Mouse (Mus musculus): ENCODE measurements at regions not wholly inside any gene's neighbourhood (a gene's known extent, or its start where the extent isn't known, plus 50 kb on each side); places are given as distances from the start of the nearest gene placed in this dataset.
A peak's percentile ranks its signal among the peaks of the same experiment; 100 is the strongest.

DNA sequence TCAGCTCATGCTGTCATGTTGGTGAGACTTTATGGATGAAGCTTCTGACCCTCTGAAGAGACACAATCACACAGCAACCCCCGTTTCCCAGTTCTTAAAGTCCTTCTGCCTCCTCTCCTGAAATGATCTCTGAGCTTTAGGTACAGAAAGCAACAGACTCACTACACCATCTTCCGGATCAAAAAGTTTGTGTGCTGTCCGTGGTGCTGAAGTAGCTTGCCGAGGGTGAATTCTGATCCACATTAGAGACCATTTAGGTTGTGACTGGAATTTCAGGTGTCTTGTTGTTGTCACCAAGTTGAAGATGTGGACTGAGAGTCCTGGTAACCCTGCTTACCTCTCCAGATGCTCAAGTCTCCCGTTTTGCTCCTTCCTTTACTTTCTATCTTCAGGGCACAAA, 375.2 kb downstream of the Shisa9 start:
- Histone ChIP-seq H3K9ac (replicated peaks) (no peak overlapping the region), H3K4me3 (ENCODE audit: insufficient read depth in 1 of 2, low read depth in 2 of 2, low read length in 2 of 2) (no peak overlapping the region), H3K4me2 (ENCODE audit: low read depth) (no peak overlapping the region), H3K27me3 (ENCODE audit: control insufficient read depth, insufficient read depth, low read length) (no peaks in the 10 kb centered on the region), H3K9me3 (ENCODE audit: control insufficient read depth, low read length) (no peaks in the 10 kb centered on the region), H3K36me3 (replicated peaks; ENCODE audit: control insufficient read depth, insufficient read depth, low read depth) (no peaks in the 10 kb centered on the region), H3K27ac (no peak overlapping the region), H3K4me1 (replicated peaks; ENCODE audit: control insufficient read depth in 2 of 2, insufficient read depth in 2 of 2, low read length in 1 of 2) (no peaks in the 10 kb centered on the region)
- no peak for ATAC-seq (ENCODE audit: insufficient read depth)
- DNase-seq (ENCODE audit: low read depth in 3 of 3, low spot score in 3 of 3) = peak in 2 of 3 experiments; percentile 1 to 6
- TF ChIP-seq CTCF (IDR thresholded peaks at IDR 0.05; ENCODE audit: low read depth) (no peak), EP300 (IDR thresholded peaks at IDR 0.05; ENCODE audit: low read depth) (no peak)
- WGBS (ENCODE audit: insufficient replicate concordance) = 11% methylated on average over 5 of the region's 5 CpGs

- DNase-seq (ENCODE audit: low read depth in 3 of 3, low spot score in 3 of 3) (no peak), ATAC-seq (ENCODE audit: insufficient read depth) (no peak)
- no peaks in the 10 kb centered on the region for H3K9me3 ChIP-seq (ENCODE audit: control insufficient read depth, low read length)
- WGBS (ENCODE audit: insufficient replicate concordance) = 60% methylated on average over 4 of the region's 4 CpGs
- no peaks in the 10 kb centered on the region for H3K27me3 ChIP-seq (ENCODE audit: control insufficient read depth, insufficient read depth, low read length)
- no peak overlapping the region for H3K4me3 ChIP-seq (ENCODE audit: insufficient read depth in 1 of 2, low read depth in 2 of 2, low read length in 2 of 2)
- H3K9ac ChIP-seq (replicated peaks) = no peak overlapping the region
- no peak overlapping the region for H3K4me2 ChIP-seq (ENCODE audit: low read depth)
- H3K36me3 ChIP-seq (replicated peaks; ENCODE audit: control insufficient read depth, insufficient read depth, low read depth) = no peaks in the 10 kb centered on the region
- H3K27ac ChIP-seq = no peak overlapping the region
- no peaks in the 10 kb centered on the region for H3K4me1 ChIP-seq (replicated peaks; ENCODE audit: control insufficient read depth in 2 of 2, insufficient read depth in 2 of 2, low read length in 1 of 2)
- TF ChIP-seq EP300 (IDR thresholded peaks at IDR 0.05; ENCODE audit: low read depth) (no peak), CTCF (IDR thresholded peaks at IDR 0.05; ENCODE audit: low read depth) (no peak)
Measured at GRCm38 (mm10) chr16:12389545-12389944, 405.6 kb downstream of the Shisa9 start.

GRCm38 (mm10) chr16:12435697-12436221, 451.8 kb downstream of the Shisa9 start:
- DNase-seq (ENCODE audit: low read depth in 3 of 3, low spot score in 3 of 3) (no peak), ATAC-seq (ENCODE audit: insufficient read depth) (no peak)
- Histone ChIP-seq H3K9me3 (ENCODE audit: control insufficient read depth, low read length) (no peaks in the 10 kb centered on the region), H3K27me3 (ENCODE audit: control insufficient read depth, insufficient read depth, low read length) (no peaks in the 10 kb centered on the region), H3K36me3 (replicated peaks; ENCODE audit: control insufficient read depth, insufficient read depth, low read depth) (no peaks in the 10 kb centered on the region), H3K4me3 (ENCODE audit: insufficient read depth in 1 of 2, low read depth in 2 of 2, low read length in 2 of 2) (no peak overlapping the region), H3K9ac (replicated peaks) (no peak overlapping the region), H3K4me2 (ENCODE audit: low read depth) (no peak overlapping the region), H3K27ac (no peak overlapping the region), H3K4me1 (replicated peaks; ENCODE audit: control insufficient read depth in 2 of 2, insufficient read depth in 2 of 2, low read length in 1 of 2) (no peaks in the 10 kb centered on the region)
- 40% methylated on average over 4 of the region's 4 CpGs for WGBS (ENCODE audit: insufficient replicate concordance)
- no peak for TF ChIP-seq EP300 (IDR thresholded peaks at IDR 0.05; ENCODE audit: low read depth)
- TF ChIP-seq CTCF (IDR thresholded peaks at IDR 0.05; ENCODE audit: low read depth) = no peak

GRCm38 (mm10) chr16:12438622-12439021, 454.7 kb downstream of the Shisa9 start:
- DNase-seq (ENCODE audit: low read depth in 3 of 3, low spot score in 3 of 3) (no peak), ATAC-seq (ENCODE audit: insufficient read depth) (no peak)
- Histone ChIP-seq H3K9me3 (ENCODE audit: control insufficient read depth, low read length) (no peaks in the 10 kb centered on the region), H3K4me3 (ENCODE audit: insufficient read depth in 1 of 2, low read depth in 2 of 2, low read length in 2 of 2) (no peak overlapping the region), H3K27ac (no peak overlapping the region), H3K27me3 (ENCODE audit: control insufficient read depth, insufficient read depth, low read length) (no peaks in the 10 kb centered on the region), H3K4me1 (replicated peaks; ENCODE audit: control insufficient read depth in 2 of 2, insufficient read depth in 2 of 2, low read length in 1 of 2) (no peaks in the 10 kb centered on the region), H3K9ac (replicated peaks) (no peak overlapping the region), H3K4me2 (ENCODE audit: low read depth) (no peak overlapping the region), H3K36me3 (replicated peaks; ENCODE audit: control insufficient read depth, insufficient read depth, low read depth) (no peaks in the 10 kb centered on the region)
- no peak for TF ChIP-seq CTCF (IDR thresholded peaks at IDR 0.05; ENCODE audit: low read depth)
- TF ChIP-seq EP300 (IDR thresholded peaks at IDR 0.05; ENCODE audit: low read depth) = no peak
- WGBS (ENCODE audit: insufficient replicate concordance) = 73% methylated on average over 3 of the region's 3 CpGs

- TF ChIP-seq CTCF (IDR thresholded peaks at IDR 0.05; ENCODE audit: low read depth) = no peak
- TF ChIP-seq EP300 (IDR thresholded peaks at IDR 0.05; ENCODE audit: low read depth) = no peak
- no peaks in the 10 kb centered on the region for H3K27me3 ChIP-seq (ENCODE audit: control insufficient read depth, insufficient read depth, low read length)
- ATAC-seq (ENCODE audit: insufficient read depth) = no peak
- 45% methylated on average over 4 of the region's 4 CpGs for WGBS (ENCODE audit: insufficient replicate concordance)
- no peak overlapping the region for H3K27ac ChIP-seq
- no peak overlapping the region for H3K4me3 ChIP-seq (ENCODE audit: insufficient read depth in 1 of 2, low read depth in 2 of 2, low read length in 2 of 2)
- H3K36me3 ChIP-seq (replicated peaks; ENCODE audit: control insufficient read depth, insufficient read depth, low read depth) = no peaks in the 10 kb centered on the region
- H3K4me2 ChIP-seq (ENCODE audit: low read depth) = no peak overlapping the region
- H3K9ac ChIP-seq (replicated peaks) = no peak overlapping the region
- DNase-seq (ENCODE audit: low read depth in 3 of 3, low spot score in 3 of 3) = no peak
- no peaks in the 10 kb centered on the region for H3K4me1 ChIP-seq (replicated peaks; ENCODE audit: control insufficient read depth in 2 of 2, insufficient read depth in 2 of 2, low read length in 1 of 2)
- no peaks in the 10 kb centered on the region for H3K9me3 ChIP-seq (ENCODE audit: control insufficient read depth, low read length)
Measured at GRCm38 (mm10) chr16:12454791-12455190, 470.9 kb downstream of the Shisa9 start.

All from liver, embryonic 14.5 days (tissue).